Mouse (Mus musculus): ENCODE measurements around the gene Cmpk2. TPM values are rescaled to one million over a fixed set of nuclear protein-coding genes. Genes with fewer than 3 reads are reported as not detected.
A peak's percentile ranks its signal among the peaks of the same experiment; 100 is the strongest.

Cmpk2 gene
- polyA plus RNA-seq, 1 experiment: 1.0 TPM

GRCm38 (mm10) chr12:26454682-26455081, 14.3 kb upstream of the Cmpk2 start:
- Histone ChIP-seq H3K27me3 (ENCODE audit: control insufficient read depth, insufficient read depth, low read length, poor library complexity, severe bottlenecking) (no peaks in the 10 kb centered on the region), H3K4me3 (ENCODE audit: low read depth, low read length) (no peak overlapping the region), H3K27ac (ENCODE audit: insufficient read depth, low read length) (no peak overlapping the region), H3K9me3 (replicated peaks; ENCODE audit: control insufficient read depth, insufficient read depth, low read length, poor library complexity, severe bottlenecking) (no peaks in the 10 kb centered on the region), H3K4me1 (ENCODE audit: control insufficient read depth, insufficient read depth, low read length) (peaks cover 4% of the 10 kb centered on the region), H3K9ac (ENCODE audit: low read depth, poor library complexity, severe bottlenecking) (no peak overlapping the region), H3K36me3 (ENCODE audit: control insufficient read depth, insufficient read depth, low read length, poor library complexity, severe bottlenecking) (no peaks in the 10 kb centered on the region)
- no peak for TF ChIP-seq CTCF (IDR thresholded peaks at IDR 0.05; ENCODE audit: low read depth, low read length)
- TF ChIP-seq POLR2A (IDR thresholded peaks at IDR 0.05; ENCODE audit: insufficient read depth, low read length): no peak
- TF ChIP-seq EP300 (IDR thresholded peaks at IDR 0.05; ENCODE audit: insufficient read depth, low read depth, low read length): no peak

GRCm38 (mm10) chr12:26456028-26456698, 12.8 kb upstream of the Cmpk2 start, which contains the start of gene Rsad2:
Gene Rsad2 (minus strand): TSS chr12:26456452.
- Histone ChIP-seq H3K36me3 (ENCODE audit: control insufficient read depth, insufficient read depth, low read length, poor library complexity, severe bottlenecking) (no peaks in the 10 kb centered on the region), H3K4me3 (ENCODE audit: low read depth, low read length) (no peak within 1 kb of the TSS), H3K4me1 (ENCODE audit: control insufficient read depth, insufficient read depth, low read length) (peaks cover 4% of the 10 kb centered on the region), H3K9me3 (replicated peaks; ENCODE audit: control insufficient read depth, insufficient read depth, low read length, poor library complexity, severe bottlenecking) (no peaks in the 10 kb centered on the region), H3K9ac (ENCODE audit: low read depth, poor library complexity, severe bottlenecking) (no peak within 1 kb of the TSS), H3K27me3 (ENCODE audit: control insufficient read depth, insufficient read depth, low read length, poor library complexity, severe bottlenecking) (no peaks in the 10 kb centered on the region), H3K27ac (ENCODE audit: insufficient read depth, low read length) (no peak within 1 kb of the TSS)
- no peak for TF ChIP-seq POLR2A (IDR thresholded peaks at IDR 0.05; ENCODE audit: insufficient read depth, low read length)

- Histone ChIP-seq H3K4me1 (ENCODE audit: control insufficient read depth, insufficient read depth, low read length) (peaks cover 4% of the 10 kb centered on the region), H3K4me3 (ENCODE audit: low read depth, low read length) (no peak overlapping the region), H3K27me3 (ENCODE audit: control insufficient read depth, insufficient read depth, low read length, poor library complexity, severe bottlenecking) (no peaks in the 10 kb centered on the region), H3K9ac (ENCODE audit: low read depth, poor library complexity, severe bottlenecking) (no peak overlapping the region), H3K27ac (ENCODE audit: insufficient read depth, low read length) (no peak overlapping the region), H3K9me3 (replicated peaks; ENCODE audit: control insufficient read depth, insufficient read depth, low read length, poor library complexity, severe bottlenecking) (no peaks in the 10 kb centered on the region), H3K36me3 (ENCODE audit: control insufficient read depth, insufficient read depth, low read length, poor library complexity, severe bottlenecking) (no peaks in the 10 kb centered on the region)
- no peak for TF ChIP-seq POLR2A (IDR thresholded peaks at IDR 0.05; ENCODE audit: insufficient read depth, low read length)
- TF ChIP-seq CTCF (IDR thresholded peaks at IDR 0.05; ENCODE audit: low read depth, low read length): no peak
- TF ChIP-seq EP300 (IDR thresholded peaks at IDR 0.05; ENCODE audit: insufficient read depth, low read depth, low read length): no peak
Observed at GRCm38 (mm10) chr12:26460091-26460490, 8.9 kb upstream of the Cmpk2 start.

- no peaks in the 10 kb centered on the region for H3K9me3 ChIP-seq (replicated peaks; ENCODE audit: control insufficient read depth, insufficient read depth, low read length, poor library complexity, severe bottlenecking)
- H3K4me1 ChIP-seq (ENCODE audit: control insufficient read depth, insufficient read depth, low read length): no peaks in the 10 kb centered on the region
- H3K4me3 ChIP-seq (ENCODE audit: low read depth, low read length): no peak overlapping the region
- H3K9ac ChIP-seq (ENCODE audit: low read depth, poor library complexity, severe bottlenecking): no peak overlapping the region
- no peak overlapping the region for H3K27ac ChIP-seq (ENCODE audit: insufficient read depth, low read length)
- no peaks in the 10 kb centered on the region for H3K36me3 ChIP-seq (ENCODE audit: control insufficient read depth, insufficient read depth, low read length, poor library complexity, severe bottlenecking)
- no peaks in the 10 kb centered on the region for H3K27me3 ChIP-seq (ENCODE audit: control insufficient read depth, insufficient read depth, low read length, poor library complexity, severe bottlenecking)
- TF ChIP-seq CTCF (IDR thresholded peaks at IDR 0.05; ENCODE audit: low read depth, low read length) (no peak), POLR2A (IDR thresholded peaks at IDR 0.05; ENCODE audit: insufficient read depth, low read length) (no peak), EP300 (IDR thresholded peaks at IDR 0.05; ENCODE audit: insufficient read depth, low read depth, low read length) (no peak)
Observed at GRCm38 (mm10) chr12:26465600-26465999, 3.4 kb upstream of the Cmpk2 start.

GRCm38 (mm10) chr12:26470042-26470409, 1.0 kb downstream of the Cmpk2 start:
- no peaks in the 10 kb centered on the region for H3K4me1 ChIP-seq (ENCODE audit: control insufficient read depth, insufficient read depth, low read length)
- H3K9me3 ChIP-seq (replicated peaks; ENCODE audit: control insufficient read depth, insufficient read depth, low read length, poor library complexity, severe bottlenecking): no peaks in the 10 kb centered on the region
- no peaks in the 10 kb centered on the region for H3K27me3 ChIP-seq (ENCODE audit: control insufficient read depth, insufficient read depth, low read length, poor library complexity, severe bottlenecking)
- H3K27ac ChIP-seq (ENCODE audit: insufficient read depth, low read length): no peak overlapping the region
- no peak overlapping the region for H3K9ac ChIP-seq (ENCODE audit: low read depth, poor library complexity, severe bottlenecking)
- peak overlapping the region; percentile 79 for H3K4me3 ChIP-seq (ENCODE audit: low read depth, low read length)
- H3K36me3 ChIP-seq (ENCODE audit: control insufficient read depth, insufficient read depth, low read length, poor library complexity, severe bottlenecking): no peaks in the 10 kb centered on the region
- no peak for TF ChIP-seq EP300 (IDR thresholded peaks at IDR 0.05; ENCODE audit: insufficient read depth, low read depth, low read length)
- no peak for TF ChIP-seq POLR2A (IDR thresholded peaks at IDR 0.05; ENCODE audit: insufficient read depth, low read length)
- no peak for TF ChIP-seq CTCF (IDR thresholded peaks at IDR 0.05; ENCODE audit: low read depth, low read length)

GRCm38 (mm10) chr12:26471376-26471775, 2.4 kb downstream of the Cmpk2 start:
- no peak overlapping the region for H3K4me3 ChIP-seq (ENCODE audit: low read depth, low read length)
- H3K27me3 ChIP-seq (ENCODE audit: control insufficient read depth, insufficient read depth, low read length, poor library complexity, severe bottlenecking): no peaks in the 10 kb centered on the region; the same call in 1 of the 2 replicates
- H3K9ac ChIP-seq (ENCODE audit: low read depth, poor library complexity, severe bottlenecking): no peak overlapping the region
- H3K36me3 ChIP-seq (ENCODE audit: control insufficient read depth, insufficient read depth, low read length, poor library complexity, severe bottlenecking): no peaks in the 10 kb centered on the region
- TF ChIP-seq CTCF (IDR thresholded peaks at IDR 0.05; ENCODE audit: low read depth, low read length) (no peak), POLR2A (IDR thresholded peaks at IDR 0.05; ENCODE audit: insufficient read depth, low read length) (no peak)
- H3K27ac ChIP-seq (ENCODE audit: insufficient read depth, low read length): no peak overlapping the region
- H3K9me3 ChIP-seq (replicated peaks; ENCODE audit: control insufficient read depth, insufficient read depth, low read length, poor library complexity, severe bottlenecking): no peaks in the 10 kb centered on the region
- H3K4me1 ChIP-seq (ENCODE audit: control insufficient read depth, insufficient read depth, low read length): no peaks in the 10 kb centered on the region
